Mouse (Mus musculus) brain, embryonic 18.5 days (tissue): ENCODE results near the gene Hspe1.
"Not testable (repeated sequence)": the region's sequence is repeated elsewhere in the genome, so short reads cannot be mapped to it uniquely, and the experiment has no call there.

Source experiments
- DNase-seq: peaks from one replicate; pipeline ENCODE4 v3.0.0-alpha.2; 2012; ENCODE audit warnings: low read depth, low spot score

The Hspe1 gene

DNA sequence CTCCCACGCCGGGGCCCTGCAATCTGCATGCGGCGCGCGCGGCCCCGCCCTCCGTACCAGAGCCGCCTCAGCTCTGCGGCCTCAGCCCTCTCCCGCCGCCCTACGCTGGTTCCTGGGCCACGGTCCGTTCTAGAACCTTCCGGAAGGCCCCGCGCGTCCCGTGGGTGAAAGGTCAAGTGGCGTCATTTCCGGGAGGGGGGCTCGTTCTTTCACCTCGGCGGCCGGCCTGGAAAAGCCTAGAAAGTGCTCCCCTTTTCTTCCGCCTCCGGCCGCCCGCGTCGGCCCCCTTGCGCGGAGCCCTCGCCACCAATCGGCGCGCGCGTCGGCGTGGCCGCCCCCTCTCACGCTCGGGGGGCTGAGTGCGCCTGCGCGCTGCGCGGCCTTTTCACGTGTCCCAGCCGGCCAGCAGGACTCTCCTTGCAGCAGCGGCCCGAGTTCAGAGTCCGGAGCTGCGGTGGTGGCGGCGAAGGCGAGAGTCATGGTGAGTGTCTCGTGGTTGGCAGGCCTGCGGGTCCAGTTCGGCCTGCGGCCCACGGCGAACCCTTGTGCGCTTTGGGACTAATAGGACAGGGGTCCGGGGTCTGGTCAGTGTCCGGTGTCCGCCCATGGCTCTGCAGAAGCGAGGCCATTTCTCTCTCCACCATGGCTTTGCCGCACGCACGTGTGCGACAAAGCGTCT is at the start of gene Hspe1, which contains the start of gene Hspd1:
Hspe1 (plus strand) TSS at position 201 of the 679 bp plus-strand sequence.
Hspd1 (minus strand) TSS at position 312 of the 679 bp plus-strand sequence.
- DNase-seq: peak; percentile 97

DNA sequence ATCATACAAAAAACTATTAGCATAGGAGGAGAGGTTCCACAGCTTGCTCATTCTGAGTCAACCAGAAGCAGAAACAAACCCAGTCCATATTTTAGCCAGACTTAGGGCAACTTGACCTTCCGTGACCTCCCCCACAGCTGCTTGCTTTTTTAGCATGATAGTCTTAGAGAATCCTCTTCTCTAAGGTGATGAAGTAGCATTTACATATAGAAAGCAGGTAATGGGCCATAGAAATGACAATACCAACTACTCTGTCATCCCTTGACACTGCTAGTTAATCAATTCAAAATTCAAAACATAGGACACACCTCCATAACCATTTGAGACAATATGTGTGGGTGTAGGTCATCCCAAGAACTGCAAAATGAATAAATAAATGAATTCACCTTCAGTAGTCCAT is 48.0 kb upstream of the Hspe1 start:
- no peak for DNase-seq

DNA sequence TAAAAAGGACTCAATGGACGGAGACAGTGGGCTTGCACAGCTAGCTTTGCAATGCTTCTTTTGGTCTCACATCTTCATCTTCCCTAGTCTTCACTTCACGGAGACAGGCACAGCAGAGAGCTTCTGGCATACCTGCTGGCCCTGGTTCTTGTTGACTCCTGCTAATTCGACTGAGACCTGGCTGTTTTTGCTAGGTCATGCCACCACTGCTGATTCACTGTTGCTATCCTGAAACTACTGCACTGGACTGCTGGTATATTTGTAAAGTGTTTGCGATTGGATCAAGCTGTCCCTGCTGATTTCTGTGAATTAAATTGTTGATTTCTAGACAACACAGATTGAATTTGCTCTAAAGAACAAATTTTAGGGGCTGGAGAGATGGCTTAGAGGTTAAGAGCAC is 46.2 kb upstream of the Hspe1 start:
- no peak for DNase-seq

DNA sequence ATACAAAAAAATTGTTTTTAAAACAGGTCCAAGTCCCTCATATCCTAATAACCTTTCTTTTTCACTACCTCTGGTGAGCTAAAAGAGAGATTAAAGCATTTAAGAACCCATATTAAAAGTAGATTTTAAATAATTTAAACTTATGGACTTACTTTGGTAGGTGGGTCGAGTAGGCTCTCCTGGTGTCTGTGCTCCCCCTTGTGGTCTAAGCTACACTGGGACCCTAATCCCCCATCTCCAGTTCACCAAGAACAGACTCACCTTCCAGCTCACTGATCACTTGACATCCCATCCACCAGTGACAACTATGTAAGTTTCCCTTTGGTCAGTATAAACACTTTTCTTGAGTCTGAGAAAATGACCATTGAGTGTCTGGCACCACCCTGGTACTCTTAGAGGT is 45.7 kb upstream of the Hspe1 start:
- DNase-seq: no peak

DNA sequence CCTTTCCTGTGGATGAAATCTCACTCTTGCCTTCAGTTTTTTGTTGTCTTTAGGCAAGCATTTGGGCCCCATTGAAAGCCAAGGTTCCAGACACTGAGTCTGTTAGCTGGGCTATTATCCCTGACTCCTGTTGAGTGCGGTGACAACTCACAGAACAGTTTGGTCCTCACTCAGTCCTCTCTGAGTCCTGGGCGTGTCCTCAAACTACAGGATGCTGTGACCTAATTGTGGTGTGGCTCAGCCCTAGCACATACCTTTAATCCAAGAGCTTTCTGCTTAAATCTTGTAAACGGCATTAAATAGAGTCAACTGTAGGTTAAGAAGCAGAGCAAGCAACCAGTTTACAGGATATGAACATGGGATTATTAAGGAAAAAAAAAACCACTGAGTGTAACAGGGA is 44.8 kb upstream of the Hspe1 start:
- DNase-seq: no peak

DNA sequence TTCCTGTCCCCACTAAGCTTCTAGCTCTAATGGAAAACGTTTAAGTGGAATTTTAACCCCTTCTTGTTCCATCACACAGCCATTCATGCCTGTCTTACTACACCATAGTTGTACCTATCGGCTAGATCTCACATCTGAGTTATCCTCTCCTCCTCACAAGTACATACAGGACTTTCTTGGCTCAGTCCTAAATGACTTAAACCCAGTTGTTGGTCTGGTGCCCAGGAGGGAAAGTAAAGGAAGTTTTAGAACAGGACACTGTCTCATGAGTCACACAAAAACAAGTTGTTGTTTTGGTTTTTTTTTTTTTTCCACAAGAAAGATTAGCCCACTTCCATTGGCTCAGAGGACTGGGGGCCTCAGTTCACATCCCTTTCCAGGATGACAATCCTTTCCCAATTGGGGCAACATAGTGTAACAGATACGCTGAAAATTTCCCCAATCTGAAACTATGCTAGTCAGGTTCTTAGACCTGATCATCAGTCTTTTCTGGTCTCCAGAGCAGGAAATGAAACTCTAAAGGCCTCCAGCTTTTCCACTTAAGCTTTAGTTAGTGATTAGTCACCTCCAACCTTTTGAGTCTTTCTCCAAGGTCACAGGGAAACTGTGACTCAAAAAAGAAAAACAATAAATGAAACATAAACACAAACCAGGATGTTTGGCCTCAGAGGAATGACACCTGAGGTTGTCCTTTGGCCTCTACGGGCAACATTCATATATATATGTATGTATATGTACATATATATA is 38.9 kb upstream of the Hspe1 start:
- no peak for DNase-seq

DNA sequence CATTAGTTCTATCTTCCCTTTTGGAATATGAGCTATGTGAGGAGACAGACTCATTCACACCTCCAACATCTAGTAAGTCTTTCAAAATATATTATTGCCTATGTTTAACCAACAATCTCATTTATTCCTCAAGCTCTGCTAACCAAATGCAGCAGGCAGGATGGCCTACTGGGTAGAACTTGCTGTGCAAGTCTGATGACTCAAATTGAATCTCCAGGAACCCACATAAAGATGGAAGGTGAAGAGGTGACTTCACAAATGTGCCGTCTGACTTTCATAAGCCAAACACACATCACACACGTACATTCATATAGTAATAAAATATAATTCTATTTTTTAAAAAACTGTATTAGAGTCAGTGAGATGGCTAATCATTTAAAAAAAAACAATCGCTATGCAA is 36.3 kb upstream of the Hspe1 start:
- DNase-seq: no peak

DNA sequence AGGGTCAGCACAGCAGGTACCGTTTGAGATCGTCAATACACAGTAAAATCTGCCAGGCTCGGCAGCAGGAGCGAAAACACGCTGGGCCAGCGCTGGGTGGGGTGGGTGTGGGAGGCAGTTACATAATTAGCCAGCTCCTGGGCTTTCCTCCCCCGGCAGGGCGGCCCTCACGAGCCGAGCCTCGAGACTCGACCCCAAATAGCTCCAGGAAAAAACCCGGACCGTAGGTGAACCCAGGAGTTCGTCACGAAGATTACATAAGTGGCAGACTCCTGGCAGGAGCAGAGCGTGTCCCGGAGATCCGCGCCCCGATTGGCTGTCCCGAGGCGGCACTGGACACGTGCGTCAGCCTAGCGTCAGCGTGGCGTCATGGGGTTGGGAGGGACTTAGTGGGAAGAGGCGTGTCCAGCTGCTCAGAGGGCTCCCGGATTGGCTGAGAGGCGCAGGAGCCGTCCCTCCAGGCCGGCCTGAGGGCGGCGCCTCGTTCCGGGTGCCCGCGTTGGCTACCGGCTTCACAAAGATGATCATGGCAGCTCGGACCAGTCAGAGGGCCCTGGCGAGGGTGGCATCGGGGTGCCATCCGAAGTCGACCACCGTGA is 35.5 kb upstream of the Hspe1 start, which contains the start of gene Coq10b:
Coq10b (plus strand) TSS at position 416 of the 599 bp plus-strand sequence.
- DNase-seq: peak; percentile 94

DNA sequence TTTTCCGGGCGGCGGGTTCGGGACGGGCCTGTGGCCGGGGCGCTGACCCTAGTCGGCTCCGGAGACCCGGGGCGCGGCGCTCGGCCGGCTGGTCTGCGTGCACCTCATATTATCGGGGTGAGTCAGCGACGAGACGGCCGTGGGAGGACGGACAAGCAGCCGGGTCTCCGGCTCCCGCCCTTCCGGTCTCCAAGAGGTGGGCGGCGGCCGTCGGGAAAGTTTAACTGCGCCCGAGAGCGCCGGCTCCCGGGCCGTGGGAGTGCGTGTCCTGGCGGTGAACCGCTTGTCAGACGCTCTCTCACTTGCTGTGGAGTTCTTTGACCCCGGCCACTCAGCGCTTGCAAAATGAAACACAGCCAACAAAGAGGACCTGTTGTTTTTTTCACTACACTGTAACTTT is 34.9 kb upstream of the Hspe1 start:
- DNase-seq: no peak

DNA sequence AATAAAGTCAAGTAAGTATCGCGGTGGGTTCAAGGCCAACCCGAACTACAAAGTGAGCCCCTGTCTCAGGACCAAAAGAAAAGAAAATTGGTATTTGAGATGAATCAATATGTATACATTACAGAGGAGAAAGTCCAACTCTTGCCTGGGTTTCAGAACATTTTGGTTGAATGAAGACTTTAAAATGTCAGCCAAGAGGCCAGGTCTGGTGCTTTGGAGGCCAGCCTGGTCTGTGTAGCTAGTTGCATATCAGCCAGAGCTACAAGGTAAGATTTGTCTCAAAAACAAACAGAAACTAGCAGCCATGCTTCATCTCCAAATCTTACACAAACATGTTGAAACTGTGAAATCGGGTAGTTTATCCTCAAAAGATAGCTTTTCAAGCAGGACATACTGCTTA is 34.3 kb upstream of the Hspe1 start:
- DNase-seq: no peak

DNA sequence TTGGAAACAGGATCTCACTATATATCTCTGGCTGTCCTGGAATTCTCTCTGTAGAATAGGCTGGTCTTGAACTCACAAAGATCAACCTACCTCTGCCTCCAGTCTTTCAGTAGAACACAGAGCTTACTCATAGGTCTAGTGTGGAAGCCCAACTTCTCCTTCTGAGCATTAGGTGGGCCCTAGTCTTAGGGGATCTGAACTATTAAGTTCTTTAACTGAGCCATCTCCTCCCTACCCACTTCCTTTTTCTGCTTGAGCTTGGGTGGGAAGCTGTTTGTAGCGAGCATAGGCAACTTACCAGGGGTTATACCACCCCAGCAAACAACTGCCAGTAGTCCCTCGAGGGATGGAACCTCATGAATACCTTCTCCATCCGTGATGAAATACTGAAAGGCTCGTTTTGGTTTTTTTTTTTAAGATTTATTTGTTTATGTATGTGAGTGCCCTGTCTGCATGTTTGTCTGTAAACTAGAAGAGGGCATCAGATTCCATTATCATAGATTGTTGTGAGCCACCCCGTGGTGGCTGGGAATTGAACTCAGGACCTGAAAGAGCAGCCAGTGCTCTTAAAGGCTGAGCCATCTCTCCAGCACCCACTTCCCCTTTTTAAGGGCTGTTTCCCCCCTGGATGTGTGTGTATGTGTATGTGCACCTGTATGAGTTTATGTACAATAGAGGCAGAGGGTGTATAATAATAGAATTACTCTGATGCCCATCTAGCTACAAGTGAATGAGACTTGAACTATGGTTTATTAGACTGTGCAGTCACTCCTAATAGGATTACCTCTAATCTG is 32.4 kb upstream of the Hspe1 start:
- no peak for DNase-seq

DNA sequence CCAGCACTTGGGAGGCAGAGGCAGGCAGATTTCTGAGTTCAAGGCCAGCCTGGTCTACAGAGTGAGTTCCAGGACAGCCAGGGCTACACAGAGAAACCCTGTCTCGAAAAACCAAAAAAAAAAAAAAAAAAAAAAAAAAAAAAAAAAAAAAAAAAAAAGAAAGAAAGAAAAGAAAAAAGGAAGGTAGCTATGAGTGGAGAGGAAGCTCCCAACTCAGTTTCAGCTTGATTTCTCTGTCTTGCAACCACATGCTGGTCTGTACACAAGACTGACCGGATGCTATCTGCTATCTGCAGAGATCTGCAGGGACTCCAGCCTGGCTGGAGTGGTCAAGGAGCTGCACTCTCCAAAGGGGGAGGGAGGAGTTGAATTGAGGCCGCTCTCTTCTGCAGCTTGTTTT is 29.5 kb upstream of the Hspe1 start:
- not testable (repeated sequence) for DNase-seq

DNA sequence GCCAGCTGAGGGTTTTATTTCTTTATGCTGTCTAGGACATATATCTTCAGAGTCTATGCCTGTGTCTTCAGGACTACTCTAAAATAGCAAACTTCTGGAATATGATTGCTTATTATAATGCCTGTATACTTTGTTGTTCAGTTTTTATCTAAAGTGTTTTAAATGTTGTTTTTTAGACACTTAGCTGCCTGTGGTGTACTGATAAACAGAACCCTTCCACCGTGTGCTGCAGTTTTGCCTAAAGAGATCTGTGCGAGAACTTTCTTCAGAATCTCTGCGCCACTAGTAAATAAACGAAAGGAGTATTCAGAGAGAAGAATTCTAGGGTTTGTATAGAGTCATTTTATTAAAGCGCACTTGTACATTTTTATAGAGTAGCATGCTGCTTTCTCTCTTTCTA is 26.8 kb upstream of the Hspe1 start:
- DNase-seq: no peak

DNA sequence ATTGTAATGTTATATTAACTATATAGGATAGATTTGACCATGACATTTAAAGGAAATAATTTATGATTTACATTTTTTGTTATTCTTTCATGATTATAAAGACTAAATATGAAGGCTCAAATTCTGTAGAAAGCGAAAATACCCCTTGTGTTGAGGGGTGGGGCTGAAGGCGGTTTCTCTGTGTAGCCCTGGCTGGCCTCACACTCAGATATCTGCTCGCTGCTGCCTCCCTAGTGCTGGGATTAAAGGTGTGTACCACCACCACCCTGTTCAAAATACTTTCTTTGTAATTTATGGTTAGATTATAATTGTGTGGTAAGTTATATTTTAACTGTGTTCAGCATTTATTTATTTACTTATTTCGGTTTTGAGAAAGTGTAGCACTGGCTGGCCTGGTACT is 26.2 kb upstream of the Hspe1 start:
- no peak for DNase-seq

DNA sequence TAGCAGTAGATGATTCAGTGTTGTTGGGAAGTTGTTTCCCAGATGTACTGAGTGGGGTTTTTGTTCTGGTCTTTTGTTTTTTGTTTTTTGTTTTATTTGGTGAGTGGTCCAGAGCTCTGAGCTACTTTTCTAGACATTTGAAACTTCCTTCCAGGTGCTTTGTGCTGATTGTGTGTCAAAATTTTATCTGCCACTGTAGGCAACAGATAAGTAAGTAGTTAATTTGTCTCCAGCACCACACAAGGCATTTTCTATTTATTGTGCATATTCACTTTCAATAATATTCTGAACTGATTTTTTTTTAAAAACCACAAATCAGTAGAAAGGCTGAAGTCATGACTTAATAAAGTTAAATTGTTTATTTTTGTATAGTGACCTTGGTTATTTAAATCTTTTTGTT is 15.6 kb upstream of the Hspe1 start:
- not testable (repeated sequence) for DNase-seq

DNA sequence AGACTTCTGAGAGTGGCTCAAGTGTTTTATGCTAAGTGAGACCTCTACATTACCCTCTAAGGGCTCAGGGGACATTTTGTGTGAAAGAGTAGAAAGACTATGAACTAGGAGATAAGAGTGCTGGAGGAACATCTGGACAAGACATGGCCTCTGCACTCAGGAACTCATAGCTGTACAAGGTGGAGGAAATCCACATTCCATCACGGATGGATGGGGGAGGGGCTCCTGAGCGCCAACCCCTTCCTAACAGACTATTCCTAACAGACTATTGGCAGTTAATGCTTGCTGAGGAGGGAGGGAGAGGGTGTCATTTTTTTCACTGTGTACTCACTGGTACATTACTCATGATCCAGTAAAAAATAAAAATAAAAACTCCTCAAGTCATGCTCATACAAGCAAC is 13.2 kb upstream of the Hspe1 start:
- DNase-seq: no peak

DNA sequence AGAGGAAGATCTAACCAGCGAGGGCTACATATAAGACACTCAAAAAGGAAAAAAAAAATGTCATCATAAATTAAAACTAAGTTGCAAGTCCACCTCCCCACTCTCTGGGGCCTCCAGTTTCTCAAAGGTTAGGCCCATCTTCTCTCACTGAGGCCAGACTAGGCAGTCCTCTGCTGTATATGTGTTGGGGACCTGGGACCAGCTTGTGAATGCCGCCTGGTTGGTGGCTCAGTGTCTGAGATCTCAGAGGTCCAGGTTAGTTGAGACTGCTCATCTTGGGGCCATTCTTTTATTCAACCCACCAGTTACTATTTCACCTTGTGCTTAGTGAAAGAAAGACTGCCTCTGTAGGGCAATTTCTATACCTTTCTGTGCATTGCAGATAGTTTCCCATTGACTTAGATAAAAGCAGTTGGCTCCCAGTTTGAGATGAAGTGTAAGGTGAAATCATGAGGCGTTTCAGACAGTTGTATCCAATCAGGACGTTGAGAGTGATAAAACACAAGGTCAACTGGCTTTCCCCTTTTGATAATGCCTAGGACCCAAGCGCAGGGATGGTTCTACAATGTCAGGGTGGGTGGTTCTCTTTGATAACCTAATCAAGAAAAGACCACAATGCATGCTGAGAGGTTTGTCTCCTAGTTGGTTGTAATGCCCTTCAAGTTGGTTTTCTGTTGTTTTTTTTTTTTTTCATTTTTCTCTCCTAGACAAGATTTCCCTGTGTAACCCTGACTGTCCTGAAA is 12.1 kb upstream of the Hspe1 start:
- no peak for DNase-seq

DNA sequence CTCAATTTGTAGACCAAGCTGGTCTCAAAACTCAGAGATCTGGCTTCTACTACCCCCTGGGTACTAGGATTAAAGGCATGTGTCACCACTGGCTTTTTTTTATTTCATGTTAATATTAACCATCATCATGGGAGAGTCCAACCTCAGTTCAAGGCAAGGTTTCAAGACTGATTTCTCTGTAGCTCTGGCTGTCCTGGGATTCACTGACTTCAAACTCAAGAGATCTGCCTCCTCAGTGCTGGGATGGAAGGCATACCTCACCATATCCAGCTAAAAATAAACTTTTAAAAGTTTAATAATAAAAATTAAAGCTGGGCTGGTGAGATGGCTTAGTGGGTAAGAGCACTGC is 11.6 kb upstream of the Hspe1 start:
- no peak for DNase-seq

DNA sequence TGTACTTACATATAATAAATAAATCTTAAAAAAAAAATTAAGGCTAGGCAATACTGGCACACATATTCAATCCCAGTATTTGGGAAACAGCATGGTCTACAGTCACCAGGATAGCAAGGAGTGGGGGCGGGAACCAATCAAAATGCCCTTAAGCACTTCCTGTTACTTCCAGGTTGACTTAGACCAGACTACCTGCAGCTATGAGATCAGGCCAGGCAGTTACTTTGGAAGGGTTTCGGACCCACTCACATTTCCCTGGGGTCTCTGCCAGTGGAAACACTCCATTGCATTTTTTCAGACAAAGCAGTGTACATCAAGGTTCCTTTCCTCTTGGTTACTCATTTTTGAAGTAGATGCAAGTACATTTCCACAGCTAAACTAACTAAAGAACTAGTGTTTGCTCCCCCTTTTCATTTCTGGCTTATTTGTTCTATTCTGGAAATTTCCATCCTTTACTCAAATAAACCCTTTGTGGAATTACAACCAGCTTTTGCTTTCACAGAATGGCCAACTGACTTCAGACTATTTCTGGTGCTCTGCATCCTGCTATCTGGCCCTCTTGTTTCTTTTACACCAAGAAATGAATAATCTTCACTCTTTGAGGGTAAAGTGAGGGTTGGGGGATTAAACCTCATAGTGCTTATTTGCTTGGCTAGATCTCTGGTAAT is 10.9 kb upstream of the Hspe1 start:
- no peak for DNase-seq

DNA sequence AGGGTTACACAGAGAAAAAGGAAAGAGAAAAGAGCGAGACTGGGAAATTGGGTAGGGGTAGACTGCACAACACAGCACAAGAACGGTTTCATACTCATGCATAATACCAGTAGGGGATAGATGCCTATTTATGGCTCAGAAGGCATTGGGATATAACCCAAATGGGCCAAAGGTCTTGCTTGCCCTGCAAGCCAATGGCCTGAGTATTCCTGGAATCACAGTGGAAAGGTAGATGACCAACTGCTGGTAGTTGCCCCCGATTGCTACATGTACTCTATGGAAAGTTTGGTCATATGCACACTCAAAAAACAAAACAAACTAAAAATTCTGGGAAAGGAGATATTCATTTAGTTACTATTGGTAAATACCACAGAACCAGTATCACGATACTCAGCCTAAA is 8.3 kb upstream of the Hspe1 start:
- DNase-seq: no peak

DNA sequence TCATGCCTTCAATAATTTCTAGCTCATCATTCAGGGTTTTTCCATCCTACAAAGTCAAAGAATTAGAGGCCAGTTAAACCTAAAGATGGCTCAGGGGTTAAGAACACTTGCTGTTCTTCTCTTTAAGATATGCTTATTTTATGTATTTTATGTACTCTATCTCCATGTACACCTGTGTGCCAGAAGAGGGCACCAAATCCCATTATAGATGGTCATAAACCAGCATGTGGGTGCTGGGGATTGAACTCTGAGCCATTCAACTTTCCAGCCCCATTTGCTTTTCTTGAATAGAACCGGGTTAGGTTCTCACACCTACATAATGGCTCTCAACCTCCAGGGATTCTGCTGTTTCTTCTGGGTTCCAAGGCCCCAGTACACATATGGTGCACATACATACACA is 5.8 kb upstream of the Hspe1 start:
- DNase-seq: no peak
